Comparison of ENCODE assay signal across 15 mouse cellular contexts in genomic region chr12:98471232-98471631, GRCm38 (mm10).
"Had no signal": no experiment of that assay in that cellular context is flagged by ENCODE, and none has a peak within 500 bp of the region (broad histone marks: within the 10 kb centered on the region; RNA-seq: fewer than 3 reads in every experiment).

No protein-coding gene starts in this region.

- H3K36me3 ChIP-seq: neural tube, embryonic 12.5 days; stomach, embryonic 15.5 days had no signal

- H3K27ac ChIP-seq: macrophage; midbrain, embryonic 13.5 days; midbrain, embryonic 15.5 days; neural tube, embryonic 12.5 days; stomach, embryonic 15.5 days; stomach, postnatal 0 days had no signal

- H3K9me3 ChIP-seq: megakaryocyte, embryonic 14.5 days; midbrain, embryonic 13.5 days; midbrain, embryonic 15.5 days; neural tube, embryonic 12.5 days; stomach, embryonic 15.5 days had no signal

- H3K27me3 ChIP-seq: megakaryocyte, embryonic 14.5 days; midbrain, embryonic 13.5 days; midbrain, embryonic 15.5 days; neural tube, embryonic 12.5 days; stomach, embryonic 15.5 days had no signal

- ATAC-seq: midbrain, embryonic 13.5 days; midbrain, embryonic 15.5 days had no signal

- H3K9ac ChIP-seq: lung, embryonic 14.5 days; midbrain, embryonic 13.5 days; midbrain, embryonic 15.5 days; neural tube, embryonic 12.5 days; stomach, embryonic 15.5 days had no signal

- H3K4me2 ChIP-seq: lung, embryonic 14.5 days; midbrain, embryonic 11.5 days; midbrain, embryonic 13.5 days; midbrain, embryonic 15.5 days; neural tube, embryonic 12.5 days; stomach, embryonic 15.5 days had no signal

- H3K4me3 ChIP-seq: megakaryocyte, embryonic 14.5 days; midbrain, embryonic 13.5 days; midbrain, embryonic 15.5 days; neural tube, embryonic 12.5 days; stomach, embryonic 15.5 days had no signal

- DNase-seq: lung, adult 18-20 months; lung, embryonic 14.5 days; lung, postnatal 10 days; right cerebral cortex, postnatal 14 days; thymus, adult 2 months; thymus, postnatal 25 days; thymus, postnatal 4 days had no signal

- H3K4me1 ChIP-seq: megakaryocyte, embryonic 14.5 days; midbrain, embryonic 15.5 days; neural tube, embryonic 12.5 days; stomach, embryonic 15.5 days had no signal
